Mouse (Mus musculus) monocyte, adult 59 days (primary cell): Measurements from ENCODE around the gene Srsf2. TPM values are rescaled to one million over a fixed set of nuclear protein-coding genes. Genes with fewer than 3 reads are reported as not detected.

Experiments
- total RNA-seq, 2 experiments: library from RNA; stranded (reverse); gene quantifications; one replicate each; pipeline ENCODE4 v1.2.4; 2023

Gene Srsf2
- total RNA-seq, result 100 to 1,000 TPM; 292 to 293 TPM

GRCm38 (mm10) chr11:116852891-116853511 is at the start of gene Srsf2:
TSS of gene Srsf2 (minus strand) at chr11:116853094.

GRCm38 (mm10) chr11:116852291-116852890 is 503 bp downstream of the Srsf2 start, which contains the start of gene Mfsd11:
TSS of gene Mfsd11 (plus strand) at chr11:116852440.

GRCm38 (mm10) chr11:116843261-116844233 is 9.3 kb downstream of the Srsf2 start, which contains the start of the genes Mettl23 and Jmjd6:
TSS of gene Mettl23 (plus strand) at chr11:116843278.
TSS of gene Jmjd6 (minus strand) at chr11:116843449.

GRCm38 (mm10) chr11:116827534-116828165 is 25.2 kb downstream of the Srsf2 start, which contains the start of gene Mxra7:
TSS of gene Mxra7 (minus strand) at chr11:116828046.

Other genes starting within 250 kb of the Srsf2 start
- 10 to 100 TPM; 96.1 to 97.1 TPM for gene Rhbdf2, start 226.1 kb downstream of the Srsf2 start, total RNA-seq
- not detected for gene Prcd, start 199.6 kb downstream of the Srsf2 start, total RNA-seq
- gene Cygb, start 198.8 kb downstream of the Srsf2 start, total RNA-seq, result under 1 TPM in 1 of 2 experiments, not detected in 1; 0.43 TPM
- gene St6galnac1, start 77.6 kb downstream of the Srsf2 start, total RNA-seq, result not detected
- 1 to 10 TPM; 2.8 to 4.0 TPM for gene Mxra7, start 25.0 kb downstream of the Srsf2 start, total RNA-seq
- 10 to 100 TPM; 18.6 to 24.5 TPM for gene Mettl23, start 9.8 kb downstream of the Srsf2 start, total RNA-seq
- 10 to 100 TPM; 61.0 to 64.1 TPM for gene Jmjd6, start 9.6 kb downstream of the Srsf2 start, total RNA-seq
- gene Mfsd11, start 654 bp downstream of the Srsf2 start, total RNA-seq, result 10 to 100 TPM; 24.3 to 26.4 TPM
- gene Mgat5b, start 65.8 kb upstream of the Srsf2 start, total RNA-seq, result not detected